Mouse (Mus musculus) natural killer cell, adult 2 months (primary cell): Measurements from ENCODE around the gene Ss18l2.
A peak's percentile ranks its signal among the peaks of the same experiment; 100 is the strongest.

Experiments
- DNase-seq, 2 experiments: peaks; one replicate each; pipeline ENCODE4 v3.0.0; 2022; ENCODE audit warnings: low spot score in 2 of 2

Gene Ss18l2

DNA sequence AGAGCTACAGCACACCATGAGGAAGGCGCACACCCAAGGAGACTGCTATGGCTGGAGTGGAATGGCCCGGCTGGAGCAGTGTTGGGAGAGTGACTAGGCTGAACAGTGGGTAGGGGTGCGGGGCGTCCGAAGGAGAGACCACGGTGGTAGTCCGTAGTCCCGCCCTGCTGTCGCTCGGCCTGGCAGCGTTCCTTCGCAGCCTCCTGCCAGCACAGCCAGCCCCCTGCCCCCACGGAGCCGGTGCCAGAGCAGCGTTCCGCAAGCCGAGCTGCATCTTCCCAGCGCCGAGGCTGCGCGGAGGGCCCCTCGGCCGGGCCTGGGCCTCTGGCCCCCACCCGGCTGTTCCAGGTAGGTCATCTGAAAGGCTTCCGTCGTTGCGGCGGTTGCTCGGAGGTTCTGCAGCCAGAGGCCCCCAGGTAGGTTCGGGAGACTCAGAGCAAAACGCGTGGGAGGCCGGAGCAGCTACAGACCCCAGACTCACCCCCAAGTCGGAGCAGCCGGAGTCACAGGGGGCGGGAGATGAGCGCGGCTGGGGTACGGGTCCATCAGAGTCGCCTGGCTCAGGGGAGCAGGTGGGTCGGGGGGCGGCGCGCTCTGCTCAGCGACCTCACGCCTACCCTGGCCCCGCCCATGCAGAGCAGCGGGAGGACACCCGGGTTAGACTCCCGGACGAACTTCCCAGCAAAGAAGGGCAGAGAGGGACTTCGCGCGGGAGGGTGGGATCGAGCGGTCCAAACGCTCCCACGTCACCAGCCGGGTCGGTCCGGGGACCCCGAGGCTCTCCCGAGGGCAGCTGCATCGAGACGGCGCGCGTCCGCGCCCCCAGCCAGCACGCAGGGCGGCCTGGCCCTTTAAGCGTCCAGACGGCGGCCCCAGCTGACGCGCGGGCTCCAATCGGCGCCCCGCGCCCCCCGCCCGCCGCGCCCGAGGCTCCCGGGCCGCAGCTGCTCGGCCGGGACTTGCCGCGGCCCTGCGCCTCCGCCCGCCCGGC is 49.3 kb downstream of the Ss18l2 start, which contains the start of gene Zfp651:
Gene Zfp651, plus strand, starts transcription at position 240 of the 991 bp plus-strand sequence.
- DNase-seq, result no peak

DNA sequence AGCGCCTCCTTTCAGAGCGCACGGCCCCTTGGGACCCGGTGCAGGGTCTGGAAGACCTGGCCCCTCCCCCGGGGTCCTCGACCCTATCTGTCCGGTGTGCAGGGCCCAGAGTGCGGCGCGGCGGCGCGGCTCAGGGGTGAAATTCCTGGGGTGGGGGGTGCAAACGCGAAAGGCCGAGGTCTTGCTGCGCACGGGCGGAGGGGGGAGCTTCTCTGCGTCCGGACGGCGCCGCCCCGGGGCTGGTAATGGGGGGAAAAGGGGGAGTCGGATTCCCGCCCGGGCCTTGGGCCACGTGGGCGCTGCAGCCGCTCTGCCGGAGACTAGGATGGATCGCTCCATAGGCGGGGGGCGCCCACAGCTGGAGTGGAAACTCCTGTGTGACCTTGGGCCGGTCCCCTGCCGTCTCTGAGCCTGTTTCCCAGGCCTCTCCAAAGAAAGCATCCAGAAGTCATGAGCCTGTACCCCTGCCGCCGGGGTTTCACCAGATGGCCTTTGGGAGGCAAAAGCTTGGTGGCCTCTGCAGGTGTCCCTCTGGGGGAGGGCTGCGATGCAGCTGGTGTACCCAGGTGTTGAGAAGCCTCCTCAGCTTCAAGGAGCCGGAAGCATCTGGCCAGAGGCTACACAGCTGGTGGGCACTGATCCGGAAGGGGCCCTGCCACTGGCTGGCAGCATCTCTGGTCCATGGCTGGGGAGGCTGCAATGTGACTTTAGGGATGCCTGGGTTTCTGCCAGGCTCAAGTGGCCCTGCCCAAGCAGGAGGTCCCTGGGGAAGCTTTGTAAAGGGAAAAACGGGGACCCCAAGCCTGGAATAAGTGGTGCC is 50.4 kb downstream of the Ss18l2 start:
- peak in 1 of 2 experiments; percentile 17 for DNase-seq

GRCm38 (mm10) chr9:121761091-121761665 is 51.0 kb downstream of the Ss18l2 start:
- DNase-seq, result no peak

GRCm38 (mm10) chr9:121761787-121762186 is 51.7 kb downstream of the Ss18l2 start:
- no peak for DNase-seq

DNA sequence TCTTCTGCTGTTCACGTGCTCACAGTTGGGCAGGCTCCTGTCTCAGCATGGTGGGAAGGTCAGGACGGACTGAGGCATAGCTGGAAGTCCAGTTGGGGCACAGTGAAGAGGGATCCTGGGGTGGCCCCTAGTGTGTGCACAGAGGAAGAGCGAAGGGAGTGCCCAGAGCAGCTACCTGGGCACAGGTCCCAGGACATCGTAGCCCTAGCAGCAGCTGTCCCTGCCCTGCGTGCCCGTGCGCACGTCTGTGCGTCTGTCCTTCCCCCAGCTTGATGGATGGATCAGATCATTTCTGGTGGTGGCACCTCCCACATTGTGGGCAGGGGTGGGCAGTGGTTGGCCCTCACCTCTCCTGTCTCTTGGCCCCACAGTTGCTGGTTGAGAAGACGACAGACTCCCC is 52.1 kb downstream of the Ss18l2 start:
- no peak for DNase-seq

GRCm38 (mm10) chr9:121762761-121763160 is 52.6 kb downstream of the Ss18l2 start:
- no peak for DNase-seq
